Mouse (Mus musculus) limb, embryonic 13.5 days (tissue): Measurements from ENCODE around the gene Bag6. TPM values are rescaled to one million over a fixed set of nuclear protein-coding genes. Genes with fewer than 3 reads are reported as not detected.

Source experiments
- ATAC-seq: fragments of 200-750 bp; cut with Nextera tagmentation; 2 replicates; pipeline ENCODE4 v1.8.0; 2017; ENCODE audit warnings: low read depth, moderate number of reproducible peaks, moderate TSS enrichment; ENCODE audit not compliant: low FRiP score
- H3K27ac ChIP-seq: fragments of 300-500 bp; sonication (generic); 2 replicates; pipeline ENCODE4 v1.5.1; 2015; ENCODE audit warnings: inconsistent platforms, mild to moderate bottlenecking, moderate library complexity
- H3K27me3 ChIP-seq: fragments of 300-500 bp; sonication (generic); 2 replicates; pipeline ENCODE4 v1.6.1; 2015; ENCODE audit warnings: mild to moderate bottlenecking, inconsistent platforms
- H3K36me3 ChIP-seq: fragments of 300-500 bp; sonication (generic); 2 replicates; pipeline ENCODE4 v1.6.1; 2015; ENCODE audit warnings: inconsistent platforms, mild to moderate bottlenecking, moderate library complexity
- H3K4me1 ChIP-seq: fragments of 300-500 bp; sonication (generic); 2 replicates; pipeline ENCODE4 v1.6.1; 2015; ENCODE audit warnings: inconsistent platforms
- H3K4me2 ChIP-seq: fragments of 300-500 bp; sonication (generic); replicated peaks from 2 replicates; pipeline ENCODE4 v1.6.1; 2015; ENCODE audit warnings: inconsistent platforms, mild to moderate bottlenecking, moderate library complexity
- H3K4me3 ChIP-seq: fragments of 300-500 bp; sonication (generic); 2 replicates; pipeline ENCODE4 v1.5.1; 2015; ENCODE audit warnings: moderate library complexity, mild to moderate bottlenecking, inconsistent platforms
- H3K9ac ChIP-seq: fragments of 300-500 bp; sonication (generic); 2 replicates; pipeline ENCODE4 v1.6.1; 2015; ENCODE audit warnings: mild to moderate bottlenecking, inconsistent platforms
- H3K9me3 ChIP-seq: fragments of 300-500 bp; sonication (generic); 2 replicates; pipeline ENCODE4 v1.6.1; 2016; ENCODE audit warnings: inconsistent platforms
- whole genome bisulfite sequencing: fragments of 180-500 bp; shearing (Covaris S2); methylation state at CpG from one replicate; pipeline ENCODE4 v1.1.7; 2015; 5-methylcytosine and 5-hydroxymethylcytosine counted together
- polyA plus RNA-seq: library from polyadenylated mRNA; unstranded; fragments of >200 nt; fragmentation: Nextera tagmentation; extraction: Ambion mirVana; gene quantifications from 2 replicates; pipeline ENCODE4 v1.2.1, GENCODE M21; 2015

Gene Bag6
- polyA plus RNA-seq, 1 experiment from 2014 or later = 66.7 TPM

DNA sequence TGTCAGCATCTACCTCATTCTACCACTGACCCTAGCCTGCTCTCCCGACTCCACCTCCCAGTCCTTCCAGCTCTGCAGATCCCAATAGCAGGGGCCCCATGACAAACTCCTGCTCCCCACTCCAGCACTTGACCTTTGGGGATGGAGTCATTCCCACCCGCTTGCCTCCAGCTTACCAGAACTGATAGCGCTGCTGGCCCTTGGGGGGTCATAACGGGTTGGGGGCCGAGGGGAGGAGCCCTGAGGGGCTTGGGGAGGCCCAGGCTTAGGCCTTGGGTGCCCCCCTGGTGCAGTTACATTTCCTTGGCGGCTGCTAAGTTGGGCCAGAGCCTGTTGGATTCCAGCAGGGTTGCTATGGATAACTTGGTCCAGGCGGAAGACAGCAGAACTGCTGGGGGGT is 19.6 kb downstream of the Bag6 start:
- H3K4me3 ChIP-seq = no peak overlapping the region
- H3K9ac ChIP-seq = peak overlapping the region; percentile 19; the same call in 1 of the 2 replicates
- H3K9me3 ChIP-seq = no peaks in the 10 kb centered on the region
- peak overlapping the region; percentile 44; the same call in 1 of the 2 replicates for H3K27ac ChIP-seq
- no peaks in the 10 kb centered on the region for H3K27me3 ChIP-seq
- 83% methylated on average over 7 of the region's 7 CpGs for WGBS
- peaks cover 8% of the 10 kb centered on the region; the same call in 1 of the 2 replicates for H3K4me1 ChIP-seq
- no peak for ATAC-seq
- no peak overlapping the region for H3K4me2 ChIP-seq
- H3K36me3 ChIP-seq = peaks cover 98% of the 10 kb centered on the region

DNA sequence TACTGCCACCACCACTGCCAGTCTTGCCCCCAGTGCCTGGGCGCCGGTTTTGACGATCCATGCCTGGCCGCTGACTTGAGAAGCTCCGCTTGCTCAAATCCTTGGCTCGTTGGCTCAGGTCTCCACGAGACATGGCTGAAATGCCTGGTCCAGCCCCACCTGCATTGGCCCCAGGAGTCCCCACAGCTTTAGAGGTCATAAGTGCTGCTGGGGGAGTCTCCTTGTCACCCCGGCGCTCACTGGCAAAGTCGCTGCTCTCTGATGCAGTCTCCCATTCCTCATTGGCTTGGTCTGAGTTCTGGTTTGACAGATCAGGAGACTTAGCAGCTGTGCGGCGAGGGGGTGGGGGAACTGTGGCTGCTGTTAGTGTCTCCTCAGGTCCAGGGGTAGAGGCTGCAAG is 20.5 kb downstream of the Bag6 start:
- Histone ChIP-seq H3K27ac (no peak overlapping the region), H3K27me3 (no peaks in the 10 kb centered on the region), H3K4me1 (peaks cover 8% of the 10 kb centered on the region; the same call in 1 of the 2 replicates), H3K4me3 (no peak overlapping the region), H3K9me3 (no peaks in the 10 kb centered on the region), H3K4me2 (no peak overlapping the region), H3K9ac (peak overlapping the region; percentile 31), H3K36me3 (peaks cover 98% of the 10 kb centered on the region)
- no peak for ATAC-seq
- WGBS = 89% methylated on average over 12 of the region's 12 CpGs

DNA sequence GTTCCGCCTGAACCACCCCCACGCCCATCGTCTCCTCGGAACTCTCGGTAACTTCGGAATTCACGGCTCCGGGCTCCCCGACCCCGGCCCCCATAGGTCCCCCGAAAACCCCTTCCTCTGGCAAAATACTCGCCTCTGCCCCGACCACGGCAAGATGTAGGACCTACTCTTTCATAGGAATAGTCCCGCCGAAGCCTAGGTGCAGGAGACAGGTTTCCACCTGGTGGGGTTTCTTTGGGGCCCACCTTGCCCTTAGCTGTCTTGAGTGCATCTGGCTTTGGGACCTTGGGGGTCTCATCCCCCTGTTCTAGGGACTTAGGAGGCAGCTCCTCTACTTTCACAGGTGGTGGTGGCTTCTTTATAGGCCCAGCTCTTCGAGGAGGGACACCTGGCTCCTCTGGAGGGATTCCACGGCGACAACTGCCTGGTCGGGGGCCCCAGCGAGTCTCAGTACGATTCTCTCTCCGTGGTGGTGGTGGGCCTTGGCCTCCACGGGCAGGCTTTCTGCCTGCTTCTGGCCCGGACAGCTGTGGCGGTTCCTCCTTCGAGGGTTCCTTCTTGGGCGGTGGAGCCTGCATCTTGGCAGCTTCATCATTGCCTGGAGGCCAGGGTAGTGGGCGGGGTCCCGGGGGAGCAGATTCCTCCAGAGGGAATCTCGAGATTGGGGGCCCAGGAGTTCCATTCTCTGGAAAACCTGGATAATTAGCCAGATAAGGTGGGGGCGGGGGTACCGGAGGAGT is 21.7 kb downstream of the Bag6 start:
- no peaks in the 10 kb centered on the region for H3K27me3 ChIP-seq
- H3K9ac ChIP-seq = 0 out of 2 replicates have a peak overlapping the region, but pooled peaks have one; percentile 13
- H3K27ac ChIP-seq = no peak overlapping the region
- no peak overlapping the region for H3K4me2 ChIP-seq
- H3K36me3 ChIP-seq = peaks cover 100% of the 10 kb centered on the region
- WGBS = 90% methylated on average over 33 of the region's 33 CpGs
- no peak overlapping the region for H3K4me3 ChIP-seq
- peaks cover 14% of the 10 kb centered on the region; the same call in 1 of the 2 replicates for H3K4me1 ChIP-seq
- ATAC-seq = no peak
- H3K9me3 ChIP-seq = no peaks in the 10 kb centered on the region

DNA sequence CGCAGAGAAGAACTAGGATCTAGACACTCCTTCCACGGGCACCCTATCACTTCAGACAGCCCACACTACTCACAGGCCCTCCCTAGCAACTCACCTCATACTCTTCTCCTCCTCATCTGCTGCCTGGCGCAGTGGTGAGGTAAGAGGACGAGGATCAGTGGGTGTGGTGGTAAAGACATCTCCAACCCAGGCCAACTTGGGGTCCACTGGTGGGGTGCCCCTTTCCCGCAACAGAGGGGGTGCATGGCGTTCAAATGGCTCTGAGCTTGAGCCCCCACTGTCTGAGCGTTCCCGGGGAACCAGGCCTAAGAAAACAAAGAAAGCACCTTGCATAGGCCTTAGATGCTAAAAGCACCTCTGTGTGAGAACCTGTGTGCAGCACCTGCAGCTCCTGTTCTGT is 22.3 kb downstream of the Bag6 start:
- no peak overlapping the region for H3K4me3 ChIP-seq
- H3K4me1 ChIP-seq = peaks cover 20% of the 10 kb centered on the region
- H3K4me2 ChIP-seq = no peak overlapping the region
- H3K27ac ChIP-seq = no peak overlapping the region
- no peak for ATAC-seq
- H3K9me3 ChIP-seq = no peaks in the 10 kb centered on the region
- H3K36me3 ChIP-seq = peaks cover 100% of the 10 kb centered on the region
- 96% methylated on average over 8 of the region's 8 CpGs for WGBS
- H3K27me3 ChIP-seq = no peaks in the 10 kb centered on the region
- no peak overlapping the region for H3K9ac ChIP-seq

DNA sequence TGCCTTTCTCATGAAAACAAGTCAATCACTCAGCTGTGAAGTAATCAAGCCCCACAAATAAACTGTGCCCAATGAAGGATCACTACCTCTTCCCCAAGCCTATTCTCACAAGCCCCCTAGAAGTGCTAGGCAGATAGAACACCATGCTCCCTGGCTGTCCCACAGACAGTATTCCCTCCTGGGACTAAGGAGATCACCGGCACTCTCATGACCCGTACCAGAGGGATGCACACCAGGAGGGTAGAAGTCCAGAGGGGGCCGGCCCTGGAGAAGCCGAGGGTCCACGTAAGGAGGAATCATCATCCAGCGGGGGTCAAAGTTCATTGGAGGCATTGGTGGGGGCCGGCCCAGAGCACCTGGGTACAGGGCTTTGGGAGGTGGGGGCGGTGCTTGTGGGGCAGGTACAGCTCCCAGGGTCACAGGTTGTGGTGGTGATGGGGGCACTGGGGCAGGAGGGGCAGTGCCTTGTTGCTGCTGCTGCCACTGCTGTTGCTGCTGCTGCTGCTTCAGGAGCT is 22.7 kb downstream of the Bag6 start:
- H3K9me3 ChIP-seq = no peaks in the 10 kb centered on the region
- no peak for ATAC-seq
- WGBS = 93% methylated on average over 8 of the region's 8 CpGs
- H3K4me2 ChIP-seq = no peak overlapping the region
- H3K4me1 ChIP-seq = peaks cover 25% of the 10 kb centered on the region
- H3K27me3 ChIP-seq = no peaks in the 10 kb centered on the region
- no peak overlapping the region for H3K9ac ChIP-seq
- peaks cover 100% of the 10 kb centered on the region for H3K36me3 ChIP-seq
- H3K27ac ChIP-seq = no peak overlapping the region
- no peak overlapping the region for H3K4me3 ChIP-seq

DNA sequence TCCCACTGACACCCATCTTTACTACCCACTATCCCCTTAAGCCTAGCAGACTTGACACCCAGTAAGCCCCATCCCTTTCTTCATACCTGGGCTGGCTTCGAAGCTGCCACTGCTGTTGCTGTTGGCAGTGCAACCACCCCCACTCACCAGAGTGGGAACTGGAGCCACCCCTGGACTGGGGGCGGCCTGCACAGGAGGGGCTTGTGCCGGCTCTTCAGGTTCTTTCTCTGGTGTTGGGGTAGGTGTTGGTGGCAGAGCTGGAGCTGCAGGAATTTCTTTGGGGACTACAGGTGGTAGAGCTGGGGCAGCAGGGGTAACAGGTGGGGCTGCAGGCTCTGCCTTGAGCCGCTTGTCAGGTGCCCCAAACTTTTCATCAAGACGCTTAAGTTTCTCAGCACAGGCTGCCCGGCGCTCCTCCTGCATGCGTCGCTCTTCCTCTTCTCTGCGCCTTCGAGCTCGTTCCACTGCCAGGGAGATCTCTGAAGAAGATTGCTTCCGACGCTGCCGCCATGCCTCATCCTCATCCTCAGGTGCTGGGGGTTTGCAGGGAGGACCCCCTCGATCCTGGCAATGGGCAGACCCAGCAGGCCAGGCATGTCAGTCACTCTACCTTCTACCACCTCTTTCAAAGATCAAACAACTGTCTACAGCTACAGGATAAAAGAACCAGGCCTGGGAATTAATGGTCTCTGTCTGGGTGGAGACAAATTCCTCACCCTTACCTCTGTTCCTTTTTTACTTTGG is 24.0 kb downstream of the Bag6 start:
- WGBS = 95% methylated on average over 16 of the region's 16 CpGs

DNA sequence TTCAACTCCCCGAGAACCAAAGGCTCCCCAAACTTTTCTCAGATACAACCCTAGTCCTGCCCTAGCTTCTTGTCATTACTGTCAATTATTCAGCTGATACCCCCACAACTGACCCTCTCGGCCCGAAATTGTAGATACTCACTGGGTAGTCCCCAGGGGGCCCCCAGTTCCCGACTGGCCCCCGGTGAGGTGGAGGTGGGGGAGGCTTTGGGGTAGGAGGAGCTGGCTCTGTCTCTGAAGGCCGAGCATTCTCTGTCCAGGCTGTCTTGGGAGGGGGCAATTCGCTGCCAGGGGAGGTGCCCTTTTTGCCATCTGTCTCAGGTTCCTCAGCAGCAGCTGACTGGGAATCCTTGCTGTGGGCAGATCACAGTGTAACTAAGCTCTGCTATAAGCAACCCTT is 24.7 kb downstream of the Bag6 start:
- ATAC-seq = no peak
- Histone ChIP-seq H3K4me2 (no peak overlapping the region), H3K9ac (no peak overlapping the region), H3K9me3 (no peaks in the 10 kb centered on the region), H3K27ac (no peak overlapping the region), H3K27me3 (no peaks in the 10 kb centered on the region), H3K36me3 (peaks cover 83% of the 10 kb centered on the region), H3K4me3 (no peak overlapping the region), H3K4me1 (peaks cover 30% of the 10 kb centered on the region)
- WGBS = 91% methylated on average over 7 of the region's 7 CpGs

More for the DNA sequence above, 24.0 kb downstream of the Bag6 start:
- no peak for ATAC-seq
- Histone ChIP-seq H3K9ac (no peak overlapping the region; the same call in 1 of the 2 replicates), H3K36me3 (peaks cover 89% of the 10 kb centered on the region), H3K4me1 (peaks cover 33% of the 10 kb centered on the region), H3K9me3 (no peaks in the 10 kb centered on the region), H3K27ac (no peak overlapping the region), H3K27me3 (no peaks in the 10 kb centered on the region), H3K4me2 (no peak overlapping the region), H3K4me3 (no peak overlapping the region)

DNA sequence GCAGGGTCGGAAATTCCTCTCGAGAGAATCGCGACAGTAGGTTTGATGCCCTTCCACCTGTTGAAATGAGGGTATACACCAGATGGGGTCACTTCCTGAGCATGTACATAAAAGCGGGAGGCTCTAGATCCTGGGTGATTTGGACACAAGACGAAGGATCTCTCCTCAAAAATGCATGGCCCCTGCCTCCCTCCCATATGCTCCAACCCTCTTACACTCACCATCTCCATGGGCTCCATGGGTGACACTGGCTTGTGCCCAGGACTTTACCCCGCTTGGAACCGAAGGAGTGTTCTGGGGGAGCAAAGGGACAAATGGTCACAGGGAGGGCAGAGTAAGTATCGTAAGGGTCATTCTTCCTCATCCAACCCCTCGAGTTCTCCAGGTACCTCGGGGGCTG is 26.4 kb downstream of the Bag6 start:
- Histone ChIP-seq H3K9me3 (no peaks in the 10 kb centered on the region), H3K4me2 (no peak overlapping the region), H3K4me1 (peaks cover 32% of the 10 kb centered on the region), H3K27ac (no peak overlapping the region), H3K9ac (no peak overlapping the region), H3K36me3 (peaks cover 65% of the 10 kb centered on the region), H3K27me3 (no peaks in the 10 kb centered on the region), H3K4me3 (0 out of 2 replicates have a peak overlapping the region, but pooled peaks have one; percentile 100)
- ATAC-seq = no peak
- 85% methylated on average over 11 of the region's 11 CpGs for WGBS

DNA sequence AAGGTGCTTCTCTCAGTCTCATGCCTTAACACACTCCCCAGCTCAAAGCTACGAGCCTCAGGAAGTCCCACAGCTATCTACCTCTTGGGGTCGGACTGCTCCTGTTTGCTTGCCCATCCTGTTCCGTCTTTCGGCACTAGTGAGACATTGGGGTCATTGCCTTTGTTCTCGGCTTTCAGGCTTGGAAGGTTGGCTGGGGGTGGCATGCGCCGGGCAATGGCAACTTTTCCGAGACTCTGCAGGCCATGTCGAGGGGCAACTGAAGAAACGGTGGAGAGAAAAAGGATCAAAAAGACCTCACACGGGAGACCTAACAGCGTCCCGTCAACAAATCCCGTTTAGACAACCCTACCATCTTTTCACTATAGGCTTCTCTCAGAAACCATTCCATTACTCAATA is 27.1 kb downstream of the Bag6 start:
- ATAC-seq = no peak
- Histone ChIP-seq H3K27me3 (no peaks in the 10 kb centered on the region), H3K36me3 (peaks cover 58% of the 10 kb centered on the region), H3K4me2 (peak overlapping the region; percentile 99), H3K4me3 (peak overlapping the region; percentile 100; the same call in 1 of the 2 replicates), H3K27ac (no peak overlapping the region), H3K9ac (peak overlapping the region; percentile 100), H3K9me3 (no peaks in the 10 kb centered on the region), H3K4me1 (peaks cover 33% of the 10 kb centered on the region)
- 78% methylated on average over 14 of the region's 14 CpGs for WGBS

DNA sequence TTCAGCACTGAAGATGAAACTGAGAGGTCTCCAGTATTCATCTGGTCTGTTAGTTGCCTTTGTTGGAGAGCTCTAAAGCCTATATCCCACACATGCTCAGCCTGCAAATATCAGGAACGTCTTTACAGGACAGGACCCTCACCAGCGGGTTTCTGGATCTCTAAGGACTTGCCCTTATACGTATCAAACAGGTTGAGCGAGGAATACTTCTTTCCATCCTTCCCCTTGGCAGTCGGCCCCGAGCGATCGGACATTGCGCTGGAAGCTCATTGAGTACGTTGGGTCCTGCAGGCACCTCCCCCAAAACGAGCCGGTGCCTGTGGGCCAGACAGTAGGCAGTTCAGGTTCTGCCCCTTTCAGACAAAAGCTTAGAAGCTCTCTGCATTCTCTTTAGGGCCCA is 27.8 kb downstream of the Bag6 start:
- Histone ChIP-seq H3K4me2 (peak overlapping the region; percentile 99), H3K4me3 (peak overlapping the region; percentile 100), H3K9ac (peak overlapping the region; percentile 100), H3K27me3 (no peaks in the 10 kb centered on the region), H3K4me1 (peaks cover 33% of the 10 kb centered on the region), H3K27ac (no peak overlapping the region), H3K9me3 (no peaks in the 10 kb centered on the region), H3K36me3 (peaks cover 52% of the 10 kb centered on the region)
- no peak for ATAC-seq
- WGBS = 53% methylated on average over 12 of the region's 12 CpGs

DNA sequence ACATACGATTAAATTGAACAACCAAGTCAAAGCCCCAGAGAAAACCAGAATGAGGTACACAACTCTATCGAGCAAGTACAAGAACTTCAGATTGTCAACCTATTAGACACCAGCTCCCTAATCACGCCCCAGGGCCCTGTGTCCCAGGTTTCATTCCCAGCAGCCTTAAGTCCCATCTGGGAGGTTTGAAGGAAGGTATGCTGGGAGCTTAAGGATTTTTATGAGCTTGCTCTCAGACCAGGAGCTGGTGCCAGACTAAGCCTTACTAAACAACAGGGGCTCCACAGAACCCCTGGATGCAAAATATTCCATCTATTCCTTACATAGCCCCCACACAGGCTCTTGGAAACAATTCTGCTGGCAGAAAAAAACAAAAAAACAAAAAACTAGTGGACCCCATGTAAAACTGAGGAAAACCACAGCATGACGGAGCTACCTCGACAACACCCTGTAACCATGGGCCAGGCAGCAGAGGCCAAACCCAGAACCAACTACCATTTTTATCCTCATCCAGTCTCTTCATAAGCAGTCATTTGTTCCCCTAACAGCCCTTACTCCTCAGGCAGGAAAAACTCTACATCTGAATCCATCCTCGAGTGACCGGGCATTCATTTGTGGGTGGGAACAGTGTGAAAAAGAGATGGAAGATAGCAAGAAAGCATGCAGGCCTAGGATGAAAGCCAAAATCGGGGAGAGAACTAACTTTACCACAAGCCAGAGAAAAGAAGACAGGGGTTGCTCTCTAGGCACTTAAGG is 28.5 kb downstream of the Bag6 start:
- 9% methylated on average over 8 of the region's 8 CpGs for WGBS
- peak overlapping the region; percentile 100 for H3K9ac ChIP-seq
- no peak for ATAC-seq

More for the DNA sequence above, 28.5 kb downstream of the Bag6 start:
- peak overlapping the region; percentile 100 for H3K4me3 ChIP-seq
- peak overlapping the region; percentile 99 for H3K4me2 ChIP-seq
- peaks cover 33% of the 10 kb centered on the region for H3K4me1 ChIP-seq
- no peaks in the 10 kb centered on the region for H3K27me3 ChIP-seq
- peak overlapping the region; percentile 95 for H3K27ac ChIP-seq
- H3K36me3 ChIP-seq = peaks cover 45% of the 10 kb centered on the region
- no peaks in the 10 kb centered on the region for H3K9me3 ChIP-seq
